Mouse (Mus musculus) ES-Bruce4 (cell line): Measurements from ENCODE around the gene Irs2. TPM values are rescaled to one million over a fixed set of nuclear protein-coding genes. Genes with fewer than 3 reads are reported as not detected.

Source experiments
- H3K27ac ChIP-seq: 2 replicates; pipeline ENCODE4 v1.5.1; 2012; ENCODE audit warnings: low read length, inconsistent platforms; ENCODE audit not compliant: insufficient read depth
- H3K27me3 ChIP-seq: 2 replicates; pipeline ENCODE4 v1.6.1; 2012; ENCODE audit warnings: mild to moderate bottlenecking, low read length, inconsistent platforms; ENCODE audit not compliant: control insufficient read depth, poor library complexity, insufficient read depth, severe bottlenecking
- H3K36me3 ChIP-seq: 2 replicates; pipeline ENCODE4 v1.6.1; 2012; ENCODE audit warnings: inconsistent platforms, mild to moderate bottlenecking, low read length, moderate library complexity; ENCODE audit not compliant: control insufficient read depth, poor library complexity, insufficient read depth, severe bottlenecking
- H3K4me1 ChIP-seq: one replicate; pipeline ENCODE4 v1.8.1; 2011; ENCODE audit warnings: low read length; ENCODE audit not compliant: control insufficient read depth, insufficient read depth
- H3K4me3 ChIP-seq: 2 replicates; pipeline ENCODE4 v1.5.1; 2011; ENCODE audit warnings: low read depth, mild to moderate bottlenecking, low read length
- H3K9ac ChIP-seq: 2 replicates; pipeline ENCODE4 v1.6.1; 2012; ENCODE audit warnings: low read depth, mild to moderate bottlenecking, inconsistent platforms; ENCODE audit not compliant: poor library complexity, severe bottlenecking
- H3K9me3 ChIP-seq: replicated peaks from 2 replicates; pipeline ENCODE4 v1.6.1; 2012; ENCODE audit warnings: mild to moderate bottlenecking, low read length, inconsistent platforms; ENCODE audit not compliant: control insufficient read depth, poor library complexity, insufficient read depth, severe bottlenecking
- CTCF ChIP-seq: IDR thresholded peaks from one replicate; pipeline ENCODE4 v1.8.1; 2011; ENCODE audit warnings: low read depth, low read length
- EP300 ChIP-seq: IDR thresholded peaks from 2 replicates; pipeline ENCODE4 v1.6.1; 2011; ENCODE audit warnings: low read depth, low read length; ENCODE audit not compliant: insufficient read depth
- POLR2A ChIP-seq: IDR thresholded peaks from one replicate; pipeline ENCODE4 v1.8.1; 2011; ENCODE audit warnings: low read length; ENCODE audit not compliant: insufficient read depth
- polyA plus RNA-seq: library from polyadenylated mRNA; stranded (reverse); fragments of >200 nt; gene quantifications from 2 replicates; pipeline ENCODE4 v1.2.4, GENCODE M21; 2011; ENCODE audit warnings: low read depth; ENCODE audit not compliant: missing spikeins, insufficient read depth, insufficient read length

Gene Irs2
- polyA plus RNA-seq, 1 experiment, result 72.3 TPM

- H3K9ac ChIP-seq, result no peak overlapping the region
- H3K9me3 ChIP-seq, result no peaks in the 10 kb centered on the region
- no peaks in the 10 kb centered on the region for H3K27me3 ChIP-seq
- H3K4me3 ChIP-seq, result no peak overlapping the region
- no peak overlapping the region for H3K27ac ChIP-seq
- no peak for TF ChIP-seq POLR2A
- TF ChIP-seq EP300, result no peak
- TF ChIP-seq CTCF, result no peak
- H3K36me3 ChIP-seq, result no peaks in the 10 kb centered on the region
- no peaks in the 10 kb centered on the region for H3K4me1 ChIP-seq
Observed at GRCm38 (mm10) chr8:11036790-11037189, 28.5 kb upstream of the Irs2 start.

GRCm38 (mm10) chr8:11035628-11036416 lies 27.6 kb upstream of the Irs2 start:
- H3K9me3 ChIP-seq, result no peaks in the 10 kb centered on the region
- no peaks in the 10 kb centered on the region for H3K27me3 ChIP-seq
- H3K9ac ChIP-seq, result no peak overlapping the region
- no peak for TF ChIP-seq EP300
- no peak for TF ChIP-seq CTCF
- TF ChIP-seq POLR2A, result no peak
- H3K4me3 ChIP-seq, result no peak overlapping the region
- H3K4me1 ChIP-seq, result no peaks in the 10 kb centered on the region
- H3K36me3 ChIP-seq, result no peaks in the 10 kb centered on the region
- H3K27ac ChIP-seq, result no peak overlapping the region

- no peak overlapping the region for H3K9ac ChIP-seq
- TF ChIP-seq POLR2A (no peak), EP300 (no peak), CTCF (no peak)
- H3K4me1 ChIP-seq, result no peaks in the 10 kb centered on the region
- no peaks in the 10 kb centered on the region for H3K36me3 ChIP-seq
- no peaks in the 10 kb centered on the region for H3K27me3 ChIP-seq
- H3K27ac ChIP-seq, result no peak overlapping the region
- no peak overlapping the region for H3K4me3 ChIP-seq
- H3K9me3 ChIP-seq, result no peaks in the 10 kb centered on the region
Observed at GRCm38 (mm10) chr8:11024871-11025270, 16.6 kb upstream of the Irs2 start.

GRCm38 (mm10) chr8:11020949-11021572 lies 12.8 kb upstream of the Irs2 start:
- H3K27me3 ChIP-seq, result no peaks in the 10 kb centered on the region
- TF ChIP-seq EP300, result no peak
- no peak for TF ChIP-seq CTCF
- TF ChIP-seq POLR2A, result no peak
- no peak overlapping the region for H3K27ac ChIP-seq
- H3K36me3 ChIP-seq, result no peaks in the 10 kb centered on the region
- no peak overlapping the region for H3K4me3 ChIP-seq
- H3K9ac ChIP-seq, result no peak overlapping the region
- H3K9me3 ChIP-seq, result no peaks in the 10 kb centered on the region
- no peaks in the 10 kb centered on the region for H3K4me1 ChIP-seq

DNA sequence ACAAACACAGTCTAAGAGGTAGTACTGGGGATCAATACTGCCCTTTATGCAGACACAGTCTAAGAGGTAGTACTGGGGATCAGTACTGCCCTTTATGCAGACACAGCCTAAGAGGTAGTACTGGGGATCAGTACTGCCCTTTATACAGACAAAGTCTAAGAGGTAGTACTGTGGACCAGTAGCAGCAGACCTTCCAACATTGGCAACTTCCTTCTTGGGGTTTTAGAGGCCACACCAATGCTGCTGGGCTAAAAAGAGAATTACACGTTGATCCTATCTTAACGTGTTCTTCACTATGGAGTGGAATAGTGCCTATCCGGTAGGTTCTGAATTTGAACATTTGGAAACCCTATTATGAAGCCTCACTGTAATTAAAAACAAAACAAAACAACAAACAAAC lies 7.4 kb upstream of the Irs2 start:
- Histone ChIP-seq H3K4me1 (no peaks in the 10 kb centered on the region), H3K36me3 (no peaks in the 10 kb centered on the region), H3K9me3 (no peaks in the 10 kb centered on the region), H3K4me3 (no peak overlapping the region), H3K9ac (no peak overlapping the region), H3K27me3 (no peaks in the 10 kb centered on the region), H3K27ac (no peak overlapping the region)
- TF ChIP-seq CTCF (no peak), EP300 (no peak), POLR2A (no peak)

GRCm38 (mm10) chr8:11013258-11013657 lies 5.0 kb upstream of the Irs2 start:
- no peaks in the 10 kb centered on the region for H3K27me3 ChIP-seq
- TF ChIP-seq EP300, result no peak
- no peak for TF ChIP-seq POLR2A
- TF ChIP-seq CTCF, result peak; percentile 54
- H3K9ac ChIP-seq, result no peak overlapping the region
- H3K36me3 ChIP-seq, result no peaks in the 10 kb centered on the region
- H3K4me1 ChIP-seq, result no peaks in the 10 kb centered on the region
- H3K4me3 ChIP-seq, result no peak overlapping the region
- H3K9me3 ChIP-seq, result no peaks in the 10 kb centered on the region
- H3K27ac ChIP-seq, result no peak overlapping the region
